Mouse (Mus musculus): Measurements from ENCODE around the gene Vwce. TPM values are rescaled to one million over a fixed set of nuclear protein-coding genes. Genes with fewer than 3 reads are reported as not detected.

The Vwce gene
- polyA plus RNA-seq, 1 experiment: 1.3 TPM

GRCm38 (mm10) chr19:10714682-10715475 lies 80.9 kb downstream of the Vwce start:
- no peak for DNase-seq (ENCODE audit: low read depth)

- no peak for DNase-seq (ENCODE audit: low read depth)
Observed at GRCm38 (mm10) chr19:10715476-10715875, 81.5 kb downstream of the Vwce start.

Other genes starting within 250 kb of the Vwce start
- 2.3 and 2.4 TPM in 2 replicates for gene Syt7, start 245.1 kb upstream of the Vwce start, polyA plus RNA-seq (2012; rRNA removed)
- gene Lrrc10b, start 176.7 kb upstream of the Vwce start, polyA plus RNA-seq (2012; rRNA removed): 3.9 and 6.8 TPM in 2 replicates
- 1.9 and 2.9 TPM in 2 replicates for gene Ppp1r32, start 151.3 kb upstream of the Vwce start, polyA plus RNA-seq (2012; rRNA removed)
- 33.6 and 39.9 TPM in 2 replicates for gene Cpsf7, start 108.9 kb upstream of the Vwce start, polyA plus RNA-seq (2012; rRNA removed)
- 35.1 and 37.9 TPM in 2 replicates for gene Sdhaf2, start 108.1 kb upstream of the Vwce start, polyA plus RNA-seq (2012; rRNA removed)
- gene Tmem216, start 78.0 kb upstream of the Vwce start, polyA plus RNA-seq (2012; rRNA removed): 36.5 and 51.1 TPM in 2 replicates
- 29.9 and 33.4 TPM in 2 replicates for gene Cyb561a3, start 57.0 kb upstream of the Vwce start, polyA plus RNA-seq (2012; rRNA removed)
- gene Tmem138, start 56.9 kb upstream of the Vwce start, polyA plus RNA-seq (2012; rRNA removed): 10.9 and 12.0 TPM in 2 replicates
- gene Ddb1, start 28.9 kb upstream of the Vwce start, polyA plus RNA-seq (2012; rRNA removed): 168 and 176 TPM in 2 replicates
- 21.0 and 22.5 TPM in 2 replicates for gene Tkfc, start 28.6 kb upstream of the Vwce start, polyA plus RNA-seq (2012; rRNA removed)
- 0.31 TPM in 1 of 2 replicates, not detected in the other for gene Pga5, start 43.9 kb downstream of the Vwce start, polyA plus RNA-seq (2012; rRNA removed)
- gene Vps37c, start 54.5 kb downstream of the Vwce start, polyA plus RNA-seq (2012; rRNA removed): 25.5 and 30.3 TPM in 2 replicates
- 0.80 and 0.92 TPM in 2 replicates for gene Cd5, start 104.8 kb downstream of the Vwce start, polyA plus RNA-seq (2012; rRNA removed)
- gene Cd6, start 195.8 kb downstream of the Vwce start, polyA plus RNA-seq (2012; rRNA removed): 0.32 and 0.33 TPM in 2 replicates
- 3.9 and 6.3 TPM in 2 replicates for gene Slc15a3, start 205.5 kb downstream of the Vwce start, polyA plus RNA-seq (2012; rRNA removed)
- gene Tmem132a, start 235.7 kb downstream of the Vwce start, polyA plus RNA-seq (2012; rRNA removed): 15.8 and 16.0 TPM in 2 replicates
- gene Tmem109, start 247.8 kb downstream of the Vwce start, polyA plus RNA-seq (2012; rRNA removed): 130 and 147 TPM in 2 replicates

All from gonadal fat pad, adult 2 months (tissue).